Mouse (Mus musculus): ENCODE measurements around the gene Gm9747.

Gm9747 gene

GRCm38 (mm10) chr1:82232812-82233211 is at the start of gene Gm9747:
Gene Gm9747, plus strand, starts transcription at chr1:82233112.
- DNase-seq (ENCODE audit: low spot score in 2 of 2), result no peak

GRCm38 (mm10) chr1:82183913-82184442 is 48.9 kb upstream of the Gm9747 start:
- DNase-seq (ENCODE audit: low spot score in 2 of 2), result no peak

- DNase-seq (ENCODE audit: low spot score in 2 of 2), result no peak
These were observed 44.2 kb upstream of the Gm9747 start for GRCm38 (mm10) chr1:82188549-82189231.

- peak; percentile 80 to 81 for DNase-seq (ENCODE audit: low spot score in 2 of 2)
These were observed 43.4 kb upstream of the Gm9747 start for GRCm38 (mm10) chr1:82189516-82189915.

- no peak for DNase-seq (ENCODE audit: low spot score in 2 of 2)
These were observed 41.3 kb upstream of the Gm9747 start for GRCm38 (mm10) chr1:82191579-82191978.

- DNase-seq (ENCODE audit: low spot score in 2 of 2), result no peak
These were observed 33.0 kb upstream of the Gm9747 start for GRCm38 (mm10) chr1:82199918-82200317.

GRCm38 (mm10) chr1:82200636-82201035 is 32.3 kb upstream of the Gm9747 start:
- no peak for DNase-seq (ENCODE audit: low spot score in 2 of 2)

- DNase-seq (ENCODE audit: low spot score in 2 of 2), result no peak
These were observed 25.4 kb upstream of the Gm9747 start for GRCm38 (mm10) chr1:82207511-82207910.

GRCm38 (mm10) chr1:82220673-82221396 is 12.1 kb upstream of the Gm9747 start:
- no peak for DNase-seq (ENCODE audit: low spot score in 2 of 2)

- DNase-seq (ENCODE audit: low spot score in 2 of 2), result no peak
These were observed 11.4 kb upstream of the Gm9747 start for GRCm38 (mm10) chr1:82221462-82221861.

GRCm38 (mm10) chr1:82223042-82223795 is 9.7 kb upstream of the Gm9747 start:
- DNase-seq (ENCODE audit: low spot score in 2 of 2), result no peak

- no peak for DNase-seq (ENCODE audit: low spot score in 2 of 2)
These were observed 4.1 kb upstream of the Gm9747 start for GRCm38 (mm10) chr1:82228841-82229240.

GRCm38 (mm10) chr1:82234616-82235015 is 1.7 kb downstream of the Gm9747 start:
- no peak for DNase-seq (ENCODE audit: low spot score in 2 of 2)

- no peak for DNase-seq (ENCODE audit: low spot score in 2 of 2)
These were observed 2.7 kb downstream of the Gm9747 start for GRCm38 (mm10) chr1:82235455-82236104.

GRCm38 (mm10) chr1:82238245-82238644 is 5.3 kb downstream of the Gm9747 start:
- no peak for DNase-seq (ENCODE audit: low spot score in 2 of 2)

GRCm38 (mm10) chr1:82239409-82240201 is 6.7 kb downstream of the Gm9747 start:
- no peak for DNase-seq (ENCODE audit: low spot score in 2 of 2)

- DNase-seq (ENCODE audit: low spot score in 2 of 2), result no peak
These were observed 10.4 kb downstream of the Gm9747 start for GRCm38 (mm10) chr1:82243260-82243825.

- DNase-seq (ENCODE audit: low spot score in 2 of 2), result no peak
These were observed 12.1 kb downstream of the Gm9747 start for GRCm38 (mm10) chr1:82245002-82245401.

GRCm38 (mm10) chr1:82247221-82247951 is 14.5 kb downstream of the Gm9747 start:
- DNase-seq (ENCODE audit: low spot score in 2 of 2), result no peak
